Mouse (Mus musculus): Measurements from ENCODE around the gene Begain.

DNA sequence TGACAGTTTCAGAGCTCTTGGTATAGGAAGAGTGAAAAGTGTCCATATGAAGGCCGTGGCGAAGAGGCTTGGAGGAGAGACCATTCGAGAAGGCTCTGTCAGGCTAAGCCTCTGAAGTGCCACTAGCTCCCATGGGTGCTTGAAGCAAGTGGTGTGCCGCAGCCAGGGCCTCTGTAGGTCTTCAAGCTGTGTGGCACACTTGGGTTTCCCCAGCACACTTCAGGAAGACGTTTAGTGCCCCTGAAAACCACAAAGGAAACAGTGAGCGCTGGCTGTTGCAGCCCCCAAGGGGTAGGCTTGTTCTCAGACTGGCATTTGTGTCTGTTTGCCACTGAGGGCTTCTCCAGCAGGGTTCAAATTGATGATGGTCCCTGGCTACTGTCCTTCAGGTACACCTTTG lies 84.5 kb downstream of the Begain start:
- TF ChIP-seq ZNF384 (IDR thresholded peaks at IDR 0.05; ENCODE audit: low read depth, low read length), result no peak
- TF ChIP-seq ELF1 (IDR thresholded peaks at IDR 0.05; ENCODE audit: low read depth, low read length), result no peak
- no peak for TF ChIP-seq MYB (IDR thresholded peaks at IDR 0.05; ENCODE audit: low read depth, low read length)
- TF ChIP-seq USF1 (IDR thresholded peaks at IDR 0.05; ENCODE audit: low read depth, low read length), result no peak
- TF ChIP-seq CTCF (IDR thresholded peaks at IDR 0.05 in 2 of 3, conservative IDR thresholded peaks at IDR 0.05 in 1 of 3; ENCODE audit: control insufficient read depth in 1 of 3, insufficient read depth in 1 of 3, low read depth in 2 of 3, low read length in 3 of 3, poor library complexity in 1 of 3, severe bottlenecking in 1 of 3), result no peak
- TF ChIP-seq EP300 (IDR thresholded peaks at IDR 0.05; ENCODE audit: low read depth in 1 of 2, low read length in 2 of 2), result no peak

Data from MEL (cell line).